Mouse (Mus musculus) frontal cortex, postnatal 10 days (tissue): ENCODE results near the gene Tbxa2r.

ENCODE experiments used
- DNase-seq, 2 experiments: peaks; one replicate each; pipeline ENCODE4 v3.0.0; 2022; ENCODE audit warnings: low spot score in 2 of 2, mixed read lengths in 1 of 2

Gene Tbxa2r

GRCm38 (mm10) chr10:81299585-81300351 is 28.8 kb upstream of the Tbxa2r start:
- DNase-seq, result no peak

GRCm38 (mm10) chr10:81300352-81300907 is 28.1 kb upstream of the Tbxa2r start:
- no peak for DNase-seq

GRCm38 (mm10) chr10:81301321-81301720 is 27.2 kb upstream of the Tbxa2r start:
- DNase-seq, result no peak

- no peak for DNase-seq
Measured at GRCm38 (mm10) chr10:81302288-81302687, 26.2 kb upstream of the Tbxa2r start.

GRCm38 (mm10) chr10:81302781-81303218 is 25.7 kb upstream of the Tbxa2r start:
- DNase-seq, result no peak

- DNase-seq, result no peak
Measured at GRCm38 (mm10) chr10:81303258-81303657, 25.3 kb upstream of the Tbxa2r start.

- DNase-seq, result no peak
Measured at GRCm38 (mm10) chr10:81303761-81304160, 24.8 kb upstream of the Tbxa2r start.

GRCm38 (mm10) chr10:81304597-81305238 is 23.8 kb upstream of the Tbxa2r start:
- no peak for DNase-seq

GRCm38 (mm10) chr10:81305663-81306062 is 22.9 kb upstream of the Tbxa2r start:
- no peak for DNase-seq

GRCm38 (mm10) chr10:81306173-81306668 is 22.3 kb upstream of the Tbxa2r start:
- no peak for DNase-seq

GRCm38 (mm10) chr10:81306837-81307682 is 21.5 kb upstream of the Tbxa2r start:
- DNase-seq, result no peak

- no peak for DNase-seq
Measured at GRCm38 (mm10) chr10:81309571-81309970, 19.0 kb upstream of the Tbxa2r start.

- no peak for DNase-seq
Measured at GRCm38 (mm10) chr10:81313581-81313980, 14.9 kb upstream of the Tbxa2r start.

- DNase-seq, result no peak
Measured at GRCm38 (mm10) chr10:81314201-81314600, 14.3 kb upstream of the Tbxa2r start.

GRCm38 (mm10) chr10:81315587-81315986 is 12.9 kb upstream of the Tbxa2r start:
- no peak for DNase-seq

GRCm38 (mm10) chr10:81316338-81317060 is 12.0 kb upstream of the Tbxa2r start:
- no peak for DNase-seq

GRCm38 (mm10) chr10:81317273-81317672 is 11.3 kb upstream of the Tbxa2r start:
- DNase-seq, result no peak

GRCm38 (mm10) chr10:81318589-81319329 is 9.8 kb upstream of the Tbxa2r start:
- no peak for DNase-seq

GRCm38 (mm10) chr10:81319330-81319699 is 9.2 kb upstream of the Tbxa2r start:
- DNase-seq, result no peak

- no peak for DNase-seq
Measured at GRCm38 (mm10) chr10:81319741-81320549, 8.6 kb upstream of the Tbxa2r start.
